Mouse (Mus musculus): ENCODE measurements around the gene Grm1. TPM values are rescaled to one million over a fixed set of nuclear protein-coding genes. Genes with fewer than 3 reads are reported as not detected.
"Not testable (repeated sequence)": the region's sequence is repeated elsewhere in the genome, so short reads cannot be mapped to it uniquely, and the experiment has no call there.

Gene Grm1
- 0.11 and 0.19 TPM in 2 replicates for polyA plus RNA-seq (2012; rRNA removed)

GRCm38 (mm10) chr10:11081611-11082398 lies at the start of gene Grm1:
TSS of gene Grm1 (minus strand) at chr10:11082356.
- no peak for DNase-seq (ENCODE audit: low read depth)

- no peak for DNase-seq (ENCODE audit: low read depth)
Measured at GRCm38 (mm10) chr10:11121781-11122180, 39.6 kb upstream of the Grm1 start.

GRCm38 (mm10) chr10:11098475-11099044 lies 16.4 kb upstream of the Grm1 start:
- no peak for DNase-seq (ENCODE audit: low read depth)

GRCm38 (mm10) chr10:11086348-11086747 lies 4.2 kb upstream of the Grm1 start:
- no peak for DNase-seq (ENCODE audit: low read depth)

DNA sequence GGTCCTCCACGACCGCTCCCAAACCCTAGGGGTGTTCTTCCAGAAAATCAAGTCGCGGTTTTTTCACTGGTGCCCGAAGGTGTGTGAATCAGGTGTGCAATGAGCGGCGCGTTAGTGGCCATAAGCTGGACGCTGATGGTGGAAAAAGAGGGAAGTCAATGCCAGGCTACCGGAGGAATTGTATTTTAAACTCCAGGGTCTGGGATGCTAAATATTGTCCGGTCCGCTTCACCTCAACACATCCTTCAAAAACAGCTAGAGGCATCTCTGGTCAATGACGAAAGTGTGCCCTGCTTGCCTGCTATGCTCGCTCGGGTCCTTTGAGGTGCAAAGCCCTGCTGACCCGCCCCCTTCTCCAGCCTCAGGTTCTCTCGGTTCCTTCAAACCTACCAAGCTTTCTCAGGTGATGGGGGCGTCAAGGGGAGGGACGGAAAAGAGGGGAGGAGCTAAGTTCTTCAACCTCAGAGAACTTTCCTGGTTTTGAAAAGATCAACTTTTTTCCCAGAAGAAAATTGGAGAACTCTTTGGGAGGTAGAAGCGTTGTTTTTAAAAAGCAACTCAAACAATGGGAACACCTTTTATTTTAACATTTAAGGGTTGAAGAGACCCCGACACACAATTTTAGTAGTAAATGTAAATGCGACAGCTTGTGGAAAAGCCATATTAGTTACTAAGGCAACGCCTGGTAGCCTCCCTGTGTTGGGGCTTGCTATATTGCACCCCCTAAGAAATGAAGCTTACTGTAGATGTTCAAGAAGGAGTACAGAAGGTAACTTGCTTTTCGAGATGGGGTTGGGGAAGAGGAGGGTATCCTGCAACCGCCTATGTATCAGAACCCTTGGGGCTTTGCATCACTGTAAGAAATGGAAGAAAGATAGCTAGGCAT lies 1.2 kb downstream of the Grm1 start:
- no peak for DNase-seq (ENCODE audit: low read depth)

GRCm38 (mm10) chr10:11080013-11080724 lies 2.0 kb downstream of the Grm1 start:
- no peak for DNase-seq (ENCODE audit: low read depth)

DNA sequence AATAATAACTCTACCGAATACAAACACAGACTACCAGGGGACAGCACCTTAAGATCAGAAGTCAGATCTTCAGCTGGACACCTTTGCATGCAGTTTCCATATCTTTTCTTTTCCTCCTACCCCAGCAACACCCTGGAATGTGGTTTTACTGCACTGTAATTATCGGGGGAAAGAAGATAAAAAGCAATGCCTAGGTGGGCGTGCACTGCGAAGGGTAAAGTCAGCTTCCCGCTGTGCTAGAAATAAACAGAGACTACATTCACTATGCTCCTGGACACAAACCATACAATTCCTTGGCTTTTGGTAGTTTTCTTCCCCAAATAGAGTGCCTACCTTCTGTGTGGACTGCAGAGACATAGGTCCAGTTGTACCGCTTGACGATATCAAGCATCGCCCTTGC lies 2.6 kb downstream of the Grm1 start:
- DNase-seq (ENCODE audit: low read depth): no peak

GRCm38 (mm10) chr10:11065136-11065535 lies 17.0 kb downstream of the Grm1 start:
- no peak for DNase-seq (ENCODE audit: low read depth)

DNA sequence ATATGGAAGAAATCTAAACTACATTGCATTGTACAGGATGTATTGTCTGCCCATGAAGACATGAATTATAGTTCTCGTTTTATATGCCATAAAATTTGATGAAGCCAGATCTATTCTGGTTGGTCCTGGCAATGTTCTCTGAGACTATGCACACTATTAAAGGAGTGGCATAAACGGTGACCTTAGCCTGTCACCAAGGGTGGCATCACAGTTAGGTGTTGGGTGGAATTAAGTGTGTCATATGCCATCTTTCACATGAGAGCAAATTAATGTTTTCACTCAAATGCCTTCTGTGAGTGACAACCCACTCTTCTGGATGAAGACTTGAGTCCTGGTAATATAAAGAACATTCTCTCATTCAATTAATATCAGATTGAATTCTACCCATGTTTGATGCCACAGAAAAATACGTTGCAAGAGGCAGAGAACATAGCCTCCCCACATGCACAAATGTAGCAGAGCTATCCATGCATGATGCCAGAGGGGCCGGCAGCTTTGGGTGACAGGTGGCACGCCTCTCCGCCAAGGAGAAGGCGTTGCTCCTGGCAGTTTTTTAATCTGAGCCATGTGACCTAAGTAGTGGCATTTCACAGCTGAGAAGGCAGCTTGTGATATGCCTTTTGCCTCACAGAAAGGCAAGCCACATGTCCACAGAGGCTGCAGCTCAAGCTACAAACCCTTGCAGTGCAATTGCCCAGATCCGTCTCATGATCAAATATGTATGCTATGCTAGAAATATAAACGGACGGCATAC lies 20.7 kb downstream of the Grm1 start:
- DNase-seq (ENCODE audit: low read depth): no peak

DNA sequence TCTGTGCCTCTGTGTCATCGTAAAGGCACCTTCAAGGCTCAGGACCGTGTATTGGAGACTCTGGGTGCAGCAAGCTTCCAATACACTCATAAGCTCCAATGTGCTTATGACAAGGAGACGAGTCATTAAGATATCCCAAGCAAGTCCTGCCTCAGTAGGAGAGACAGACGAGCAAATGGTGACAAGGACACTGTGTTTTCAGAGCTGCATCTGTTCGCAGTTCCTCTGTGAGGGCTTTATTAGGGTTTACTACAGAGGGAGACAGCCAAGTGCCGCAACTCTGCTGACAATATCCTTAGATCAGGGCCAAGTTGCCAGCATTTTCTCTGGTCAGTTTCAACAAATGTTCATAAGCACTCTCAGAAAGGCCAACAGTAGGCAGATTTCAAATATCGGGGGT lies 32.8 kb downstream of the Grm1 start:
- DNase-seq (ENCODE audit: low read depth): no peak

DNA sequence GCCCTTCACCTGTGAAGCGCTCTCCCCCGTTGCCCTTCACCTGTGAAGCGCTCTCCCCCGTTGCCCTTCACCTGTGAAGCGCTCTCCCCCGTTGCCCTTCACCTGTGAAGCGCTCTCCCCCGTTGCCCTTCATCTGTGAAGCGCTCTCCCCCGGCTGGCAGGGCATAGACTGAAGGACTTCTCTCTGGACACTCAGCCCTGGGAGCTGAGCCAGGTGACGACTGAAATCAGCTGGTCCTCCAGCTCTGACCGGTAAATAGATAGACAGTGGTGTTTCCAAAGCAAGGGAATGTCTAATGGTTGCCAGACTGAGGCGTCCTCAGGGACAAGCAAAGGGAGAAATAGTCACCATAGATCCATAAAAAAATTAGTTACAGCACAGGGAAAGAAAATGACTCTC lies 36.7 kb downstream of the Grm1 start:
- not testable (repeated sequence) for DNase-seq (ENCODE audit: low read depth)

GRCm38 (mm10) chr10:11044455-11045106 lies 37.6 kb downstream of the Grm1 start:
- no peak for DNase-seq (ENCODE audit: low read depth)

GRCm38 (mm10) chr10:11039323-11039722 lies 42.8 kb downstream of the Grm1 start:
- DNase-seq (ENCODE audit: low read depth): no peak

DNA sequence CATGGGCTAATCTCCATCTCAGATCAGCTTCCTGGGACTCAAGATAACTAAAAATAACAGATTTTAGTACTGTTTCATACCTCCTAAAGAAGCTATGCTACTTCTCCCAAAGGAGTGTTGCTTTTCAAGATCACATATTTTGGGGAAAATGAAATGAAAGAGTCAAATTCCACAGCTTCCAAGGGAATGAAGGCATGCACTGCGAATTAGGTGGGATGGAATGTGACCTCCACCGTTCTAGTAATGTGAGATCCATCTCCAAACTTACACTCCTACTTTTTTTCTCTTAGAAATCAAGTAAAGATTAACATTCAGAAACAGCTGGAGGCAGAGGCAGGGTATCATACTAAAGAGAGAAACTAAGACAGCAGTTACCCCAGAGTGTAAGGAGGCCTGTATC lies 49.9 kb downstream of the Grm1 start:
- no peak for DNase-seq (ENCODE audit: low read depth)

DNA sequence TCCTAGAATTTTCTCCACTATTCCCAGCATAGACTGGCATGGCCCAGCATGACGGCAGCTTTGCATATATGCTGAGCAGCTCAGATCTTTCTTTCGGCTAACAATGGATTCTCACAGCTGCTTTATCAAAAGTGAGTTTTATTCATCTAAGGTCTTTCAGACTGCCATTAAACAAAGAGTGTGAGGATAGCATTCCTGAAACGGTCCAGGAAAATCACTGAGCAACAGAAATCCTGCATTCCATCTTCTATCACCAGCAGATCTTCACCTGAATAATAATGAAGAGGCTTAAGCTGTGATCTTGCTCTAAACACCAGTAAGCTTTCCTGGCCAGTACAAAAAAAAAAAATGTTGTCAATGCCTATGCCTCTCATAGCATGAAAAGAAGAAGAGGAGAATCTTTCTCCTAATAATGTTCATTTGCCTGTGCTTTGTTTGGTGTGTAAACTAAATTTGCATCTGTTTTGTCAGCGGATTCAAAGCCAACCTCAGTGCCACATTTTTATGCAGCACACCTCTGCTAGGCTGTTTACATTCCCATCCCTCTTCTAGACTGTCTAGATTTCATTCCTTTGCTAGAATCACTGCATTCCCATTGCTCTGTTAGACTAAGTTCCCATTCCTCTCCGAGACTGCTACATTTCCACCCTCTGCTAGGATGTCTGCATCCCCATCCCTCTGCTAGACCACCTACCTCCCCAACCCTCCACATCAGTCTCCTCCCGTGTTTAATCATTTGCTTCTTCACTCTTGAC lies 56.2 kb downstream of the Grm1 start:
- DNase-seq (ENCODE audit: low read depth): no peak

DNA sequence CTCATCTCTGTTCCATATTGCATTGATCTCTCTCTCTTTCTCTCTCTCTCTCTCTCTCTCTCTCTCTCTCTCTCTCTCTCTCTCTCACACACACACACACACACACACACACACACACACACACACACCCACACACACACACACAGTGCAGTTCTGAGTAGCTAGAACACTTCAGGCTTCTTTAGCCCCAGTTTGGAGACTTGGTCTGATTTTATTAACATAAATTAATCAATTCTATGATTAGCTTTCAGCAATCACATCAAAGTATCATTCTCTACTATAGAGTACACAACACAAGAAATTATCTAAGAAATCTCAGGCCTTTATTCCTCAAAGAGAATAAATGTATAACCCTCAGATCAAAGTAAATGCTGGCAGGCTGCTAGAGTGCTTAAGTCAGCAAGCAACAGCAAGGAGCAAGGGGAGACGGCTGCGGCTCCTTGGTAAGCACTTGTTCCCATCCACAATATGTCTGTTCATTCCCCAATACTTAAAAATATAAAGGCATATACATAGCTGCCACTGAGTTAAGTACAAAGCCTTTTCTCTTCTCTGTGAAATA lies 63.1 kb downstream of the Grm1 start:
- DNase-seq (ENCODE audit: low read depth): no peak

- no peak for DNase-seq (ENCODE audit: low read depth)
Measured at GRCm38 (mm10) chr10:11013653-11014052, 68.5 kb downstream of the Grm1 start.

DNA sequence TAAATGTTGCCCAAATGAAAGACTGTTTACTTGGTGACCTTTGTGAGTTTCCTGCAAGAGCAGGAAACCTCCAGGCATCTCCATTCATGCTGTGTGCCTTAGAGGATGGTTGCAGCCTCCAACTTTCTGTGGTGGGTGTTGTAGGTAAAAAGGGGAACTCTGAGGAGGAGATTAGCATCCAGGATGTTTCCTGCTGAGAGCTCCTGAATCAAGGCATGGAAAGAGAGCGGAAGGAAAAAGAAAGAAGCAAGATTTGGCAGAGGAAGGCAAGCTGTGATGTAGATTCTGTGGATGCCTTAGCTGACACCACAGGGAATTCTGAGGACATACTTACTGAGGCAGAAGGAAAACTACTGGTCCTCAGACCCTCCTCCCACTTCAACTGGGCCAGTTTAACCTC lies 85.4 kb downstream of the Grm1 start:
- DNase-seq (ENCODE audit: low read depth): no peak

- no peak for DNase-seq (ENCODE audit: low read depth)
Measured at GRCm38 (mm10) chr10:10991708-10992107, 90.4 kb downstream of the Grm1 start.

DNA sequence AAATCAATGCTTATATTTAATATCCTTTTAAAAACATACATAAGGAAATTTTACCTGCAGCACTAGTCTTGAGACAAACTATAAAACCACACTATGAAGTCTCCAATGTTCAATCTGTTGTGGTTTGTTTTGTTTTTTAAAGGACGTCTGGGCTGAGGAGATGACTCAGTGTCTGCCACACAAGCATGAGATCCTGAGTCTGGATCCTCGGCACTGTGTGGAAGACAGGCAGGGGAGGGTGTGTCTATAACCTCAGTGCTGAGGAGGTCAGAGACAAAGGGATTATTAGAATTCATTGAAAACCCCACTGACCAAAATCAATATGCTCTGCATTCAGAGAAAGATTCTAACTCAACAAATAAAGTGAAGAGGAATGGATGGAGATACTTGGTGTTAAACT lies 110.8 kb downstream of the Grm1 start:
- no peak for DNase-seq (ENCODE audit: low read depth)

Data from gonadal fat pad, adult 2 months (tissue).